ENCODE assay signal across 26 mouse cellular contexts in the genomic region with DNA sequence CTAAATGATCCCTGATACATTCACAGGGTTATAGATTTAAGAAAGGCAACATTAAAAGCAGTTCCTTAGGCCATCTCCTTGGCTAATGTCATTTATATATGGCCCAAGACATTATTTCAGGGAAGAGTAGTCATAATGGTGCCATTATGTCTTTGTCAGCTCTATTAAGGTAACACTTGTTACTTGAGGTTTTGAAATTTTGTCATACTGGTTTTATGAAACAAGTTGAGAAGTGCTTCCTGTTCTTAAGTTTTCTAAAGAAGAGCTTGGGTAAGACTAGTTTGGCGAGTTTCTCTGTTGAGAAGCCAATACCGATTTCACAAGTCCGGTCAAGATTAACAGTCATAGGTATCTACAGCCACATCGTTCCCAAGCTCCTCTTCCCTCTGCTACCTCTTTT.
DNase-seq lines count a peak whose midpoint lies in the region; ATAC-seq and TF ChIP-seq lines count a peak whose summit lies in the region.
"Had no signal": no experiment of that assay in that cellular context is flagged by ENCODE, and none has a peak within 500 bp of the region (broad histone marks: within the 10 kb centered on the region; RNA-seq: fewer than 3 reads in every experiment).

No protein-coding gene starts in this region.

- no peak for TF ChIP-seq EP300 in lung, postnatal 0 days (IDR thresholded peaks at IDR 0.05)

- H3K4me3 ChIP-seq in lung, postnatal 0 days (ENCODE audit: low read depth, low read length), result no peak overlapping the region
- no peak overlapping the region for H3K4me3 ChIP-seq in lung, adult 2 months (replicated peaks; ENCODE audit: extremely low read depth, low read depth, low read length)
- H3K4me3 ChIP-seq: embryonic facial prominence, embryonic 13.5 days; embryonic facial prominence, embryonic 15.5 days; erythroblast, embryonic 14.5 days; forebrain, embryonic 13.5 days; forebrain, embryonic 15.5 days had no signal

- DNase-seq in lung, postnatal 0 days (ENCODE audit: low spot score), result peak; percentile 15
- no peak for DNase-seq in lung, adult 2 months
- DNase-seq in lung, postnatal 36 days, result peak; percentile 13
- DNase-seq in lung, postnatal 14 days, result no peak
- no peak for DNase-seq in right cerebral cortex, postnatal 14 days
- DNase-seq: adrenal gland, adult 8-10 months; adrenal gland, postnatal 25 days; B cell, adult 2 months; cerebellum, adult 11 months; cerebellum, adult 18-20 months; cerebellum, adult 8-10 months; cerebellum, adult 9-11 months; cerebellum, postnatal 14 days; cerebellum, postnatal 36 days; embryo, embryonic 11 days; forebrain, postnatal 0 days had no signal

- no peak overlapping the region for H3K27ac ChIP-seq in lung, postnatal 0 days (ENCODE audit: low read length)
- H3K27ac ChIP-seq: embryonic facial prominence, embryonic 13.5 days; embryonic facial prominence, embryonic 15.5 days; forebrain, embryonic 13.5 days; forebrain, embryonic 15.5 days had no signal

- no peaks in the 10 kb centered on the region for H3K4me1 ChIP-seq in lung, postnatal 0 days (ENCODE audit: insufficient read depth, low read depth, low read length)
- H3K4me1 ChIP-seq in lung, adult 2 months (ENCODE audit: control insufficient read depth, insufficient read depth, low read length), result no peaks in the 10 kb centered on the region
- H3K4me1 ChIP-seq: embryonic facial prominence, embryonic 13.5 days; embryonic facial prominence, embryonic 15.5 days had no signal

- H3K4me2 ChIP-seq in lung, postnatal 0 days (replicated peaks; ENCODE audit: low read depth, low read length), result no peak overlapping the region
- H3K4me2 ChIP-seq: embryonic facial prominence, embryonic 13.5 days; embryonic facial prominence, embryonic 15.5 days; forebrain, embryonic 13.5 days; forebrain, embryonic 15.5 days had no signal

- no peak for TF ChIP-seq POLR2A in lung, adult 2 months (IDR thresholded peaks at IDR 0.05; ENCODE audit: borderline replicate concordance, extremely low read depth, low read depth, low read length)

- 71% methylated on average over 4 of the region's 4 CpGs for WGBS in lung, postnatal 0 days
- WGBS in lung, adult 2 months, result 74% methylated on average over 4 of the region's 4 CpGs

- H3K9me3 ChIP-seq in lung, postnatal 0 days (ENCODE audit: low read length), result no peaks in the 10 kb centered on the region
- H3K9me3 ChIP-seq: embryonic facial prominence, embryonic 13.5 days; embryonic facial prominence, embryonic 15.5 days; forebrain, embryonic 13.5 days; forebrain, embryonic 15.5 days; G1E had no signal

- no peak for TF ChIP-seq CTCF in lung, postnatal 0 days (IDR thresholded peaks at IDR 0.05)
- no peak for TF ChIP-seq CTCF in lung, adult 2 months (IDR thresholded peaks at IDR 0.05; ENCODE audit: insufficient read depth, low read length)

- no peak for ATAC-seq in lung, postnatal 0 days
- ATAC-seq: activated CD4-positive, CD25-positive, alpha-beta regulatory T cell, adult 4 months; CD4-positive, CD25-positive, alpha-beta regulatory T cell, adult 4 months; forebrain, embryonic 13.5 days; forebrain, embryonic 15.5 days; forebrain, postnatal 0 days; Patski had no signal

- no peak overlapping the region for H3K9ac ChIP-seq in lung, postnatal 0 days (replicated peaks; ENCODE audit: low read depth)
- H3K9ac ChIP-seq: embryonic facial prominence, embryonic 13.5 days; embryonic facial prominence, embryonic 15.5 days; forebrain, embryonic 13.5 days; forebrain, embryonic 15.5 days; forebrain, postnatal 0 days had no signal

- no peaks in the 10 kb centered on the region for H3K27me3 ChIP-seq in lung, postnatal 0 days (replicated peaks; ENCODE audit: insufficient read depth, low read length)
- H3K27me3 ChIP-seq: CH12.LX; embryonic facial prominence, embryonic 13.5 days; embryonic facial prominence, embryonic 15.5 days; forebrain, embryonic 13.5 days; forebrain, embryonic 15.5 days; Patski had no signal

- H3K36me3 ChIP-seq in lung, postnatal 0 days (ENCODE audit: insufficient read depth, low read length), result no peaks in the 10 kb centered on the region
- H3K36me3 ChIP-seq: embryonic facial prominence, embryonic 13.5 days; embryonic facial prominence, embryonic 15.5 days; forebrain, embryonic 15.5 days; G1E had no signal

Comparison
In these comparisons a context has a peak if more than half of its experiments do, and no peak if none do; other contexts are left out.
1. DNase-seq: peak in lung, postnatal 0 days (single experiment) and lung, postnatal 36 days (single experiment); none in lung, adult 2 months (single experiment), lung, postnatal 14 days (single experiment) and right cerebral cortex, postnatal 14 days (single experiment).